In the genomic region with DNA sequence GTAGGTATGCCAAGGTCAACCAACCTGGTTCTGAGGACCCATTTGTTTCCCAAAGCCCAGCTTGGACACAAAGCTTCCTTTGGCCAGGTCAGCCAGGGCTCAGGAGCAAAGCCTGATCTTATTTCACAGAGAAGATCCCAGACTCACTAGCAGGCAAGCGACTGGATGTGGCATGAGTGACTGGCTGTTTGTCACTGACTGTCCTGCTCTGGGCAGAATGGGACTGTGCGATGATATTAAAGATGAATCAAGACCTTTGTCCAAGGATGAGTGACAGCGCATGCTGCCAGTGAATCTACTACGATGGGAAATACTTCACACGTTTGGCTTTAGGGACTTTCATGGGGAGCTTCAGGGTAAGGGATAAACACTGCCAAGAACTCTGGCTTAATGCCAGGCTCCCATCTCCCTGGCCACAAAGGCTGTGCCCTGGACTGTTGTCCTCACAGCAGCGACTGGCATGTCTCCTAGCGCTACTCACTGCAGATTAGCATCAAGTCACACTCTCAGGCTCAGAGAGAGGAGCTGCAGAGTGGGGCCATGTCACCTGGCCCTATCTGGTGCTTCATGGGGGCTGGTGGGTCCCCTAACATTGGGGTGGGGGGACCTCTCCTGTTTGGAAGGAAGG, we compare ENCODE assay signal across 10 mouse cellular contexts.
DNase-seq lines count a peak whose midpoint lies in the region; ATAC-seq lines count a peak whose summit lies in the region.
"Had no signal": no experiment of that assay in that cellular context is flagged by ENCODE, and none has a peak within 500 bp of the region (broad histone marks: within the 10 kb centered on the region; RNA-seq: fewer than 3 reads in every experiment).

No protein-coding gene starts in this region.

- H3K27me3 ChIP-seq in embryonic facial prominence, embryonic 14.5 days (replicated peaks; ENCODE audit: control insufficient read depth, insufficient read depth, low read length) = no peaks in the 10 kb centered on the region
- no peaks in the 10 kb centered on the region for H3K27me3 ChIP-seq in embryonic facial prominence, embryonic 10.5 days (replicated peaks; ENCODE audit: low read depth, poor library complexity, severe bottlenecking)
- H3K27me3 ChIP-seq in kidney, embryonic 14.5 days (ENCODE audit: control insufficient read depth, insufficient read depth, low read length) = no peaks in the 10 kb centered on the region
- H3K27me3 ChIP-seq: limb, embryonic 15.5 days had no signal

- peaks cover 8% of the 10 kb centered on the region; the same call in 1 of the 2 replicates for H3K4me1 ChIP-seq in embryonic facial prominence, embryonic 14.5 days (ENCODE audit: control insufficient read depth, insufficient read depth, low read length)
- H3K4me1 ChIP-seq in embryonic facial prominence, embryonic 10.5 days = 0 out of 2 replicates have a peak, but pooled peaks cover 4% of the 10 kb centered on the region
- peaks cover 9% of the 10 kb centered on the region; the same call in 1 of the 2 replicates for H3K4me1 ChIP-seq in kidney, embryonic 14.5 days (ENCODE audit: control insufficient read depth, insufficient read depth, low read length)

- no peaks in the 10 kb centered on the region for H3K9me3 ChIP-seq in embryonic facial prominence, embryonic 14.5 days (ENCODE audit: control insufficient read depth, low read length)
- no peaks in the 10 kb centered on the region for H3K9me3 ChIP-seq in embryonic facial prominence, embryonic 10.5 days
- no peaks in the 10 kb centered on the region for H3K9me3 ChIP-seq in kidney, embryonic 14.5 days (ENCODE audit: control insufficient read depth, low read length)
- H3K9me3 ChIP-seq: limb, embryonic 15.5 days had no signal

- WGBS in embryonic facial prominence, embryonic 14.5 days = 76% methylated on average over 7 of the region's 7 CpGs
- WGBS in embryonic facial prominence, embryonic 10.5 days = 94% methylated on average over 7 of the region's 7 CpGs
- 81% methylated on average over 7 of the region's 7 CpGs for WGBS in kidney, embryonic 14.5 days

- H3K27ac ChIP-seq in embryonic facial prominence, embryonic 14.5 days (replicated peaks; ENCODE audit: low read depth, low read length) = no peak overlapping the region
- no peak overlapping the region for H3K27ac ChIP-seq in embryonic facial prominence, embryonic 10.5 days (replicated peaks)
- H3K27ac ChIP-seq in kidney, embryonic 14.5 days (ENCODE audit: low read depth, low read length) = no peak overlapping the region
- H3K27ac ChIP-seq: limb, embryonic 15.5 days had no signal

- H3K36me3 ChIP-seq in embryonic facial prominence, embryonic 14.5 days (ENCODE audit: control insufficient read depth, insufficient read depth, low read length) = 0 out of 2 replicates have a peak, but pooled peaks cover 11% of the 10 kb centered on the region
- H3K36me3 ChIP-seq in embryonic facial prominence, embryonic 10.5 days (replicated peaks) = peaks cover 9% of the 10 kb centered on the region
- H3K36me3 ChIP-seq in kidney, embryonic 14.5 days (ENCODE audit: control insufficient read depth, insufficient read depth, low read length) = peaks cover 11% of the 10 kb centered on the region

- no peak overlapping the region for H3K4me2 ChIP-seq in embryonic facial prominence, embryonic 14.5 days (ENCODE audit: low read depth, low read length)
- no peak overlapping the region for H3K4me2 ChIP-seq in kidney, embryonic 14.5 days (replicated peaks; ENCODE audit: low read depth, low read length)
- H3K4me2 ChIP-seq: limb, embryonic 15.5 days had no signal

- no peak for ATAC-seq in embryonic facial prominence, embryonic 14.5 days (ENCODE audit: low read depth)
- ATAC-seq in kidney, embryonic 14.5 days (ENCODE audit: low FRiP score, low TSS enrichment) = no peak

- peak; percentile 34 for DNase-seq in embryonic facial prominence, embryonic 14.5 days (ENCODE audit: low spot score)
- no peak for DNase-seq in embryonic facial prominence, embryonic 10.5 days (ENCODE audit: low spot score)
- DNase-seq in kidney, postnatal 14 days = peak; percentile 23
- DNase-seq in cerebellum, adult 11 months = peak; percentile 67
- peak; percentile 47 for DNase-seq in heart, postnatal 4 days
- DNase-seq in layer of hippocampus, adult 11-12 months (ENCODE audit: low spot score) = no peak
- no peak for DNase-seq in urinary bladder, postnatal 14 days (ENCODE audit: low spot score)
- DNase-seq: adrenal gland, adult 8-10 months had no signal

- H3K4me3 ChIP-seq in embryonic facial prominence, embryonic 14.5 days (ENCODE audit: low read depth, low read length) = no peak overlapping the region
- no peak overlapping the region for H3K4me3 ChIP-seq in embryonic facial prominence, embryonic 10.5 days
- H3K4me3 ChIP-seq in kidney, embryonic 14.5 days (ENCODE audit: low read length) = no peak overlapping the region
- H3K4me3 ChIP-seq: limb, embryonic 15.5 days had no signal

- no peak overlapping the region for H3K9ac ChIP-seq in embryonic facial prominence, embryonic 14.5 days (ENCODE audit: low read depth, low read length)
- H3K9ac ChIP-seq in kidney, embryonic 14.5 days (ENCODE audit: low read depth, low read length) = no peak overlapping the region
- H3K9ac ChIP-seq: limb, embryonic 15.5 days had no signal

Comparison
In these comparisons a context has a peak if more than half of its experiments do, and no peak if none do; other contexts are left out.
1. DNase-seq: peak in embryonic facial prominence, embryonic 14.5 days (single experiment), kidney, postnatal 14 days (single experiment), cerebellum, adult 11 months (single experiment) and heart, postnatal 4 days (single experiment); none in embryonic facial prominence, embryonic 10.5 days (single experiment), layer of hippocampus, adult 11-12 months (single experiment) and urinary bladder, postnatal 14 days (single experiment).